Mouse (Mus musculus): ENCODE data around the gene Dennd2a.

Dennd2a gene

GRCm38 (mm10) chr6:39557723-39558261 is at the start of gene Dennd2a:
Dennd2a (minus strand) TSS chr6:39557867.
- no peak for DNase-seq (ENCODE audit: low spot score)

GRCm38 (mm10) chr6:39607365-39607764 is 49.7 kb upstream of the Dennd2a start:
- no peak for DNase-seq (ENCODE audit: low spot score)

GRCm38 (mm10) chr6:39606862-39607261 is 49.2 kb upstream of the Dennd2a start:
- DNase-seq (ENCODE audit: low spot score): peak; percentile 7

- DNase-seq (ENCODE audit: low spot score): no peak
Measured at GRCm38 (mm10) chr6:39606056-39606455, 48.4 kb upstream of the Dennd2a start.

GRCm38 (mm10) chr6:39604565-39604964 is 46.9 kb upstream of the Dennd2a start:
- DNase-seq (ENCODE audit: low spot score): no peak

GRCm38 (mm10) chr6:39601828-39602227 is 44.2 kb upstream of the Dennd2a start:
- DNase-seq (ENCODE audit: low spot score): no peak

GRCm38 (mm10) chr6:39600851-39601250 is 43.2 kb upstream of the Dennd2a start:
- DNase-seq (ENCODE audit: low spot score): peak; percentile 3

GRCm38 (mm10) chr6:39592401-39593214 is 34.9 kb upstream of the Dennd2a start, which contains the start of gene Ndufb2:
Ndufb2 (plus strand) TSS chr6:39592574.
- peak; percentile 95 for DNase-seq (ENCODE audit: low spot score)

GRCm38 (mm10) chr6:39591481-39591880 is 33.8 kb upstream of the Dennd2a start:
- DNase-seq (ENCODE audit: low spot score): no peak

- DNase-seq (ENCODE audit: low spot score): no peak
Measured at GRCm38 (mm10) chr6:39585517-39585916, 27.9 kb upstream of the Dennd2a start, which contains the start of gene Gm42420. Gm42420 (plus strand) TSS chr6:39585753.

GRCm38 (mm10) chr6:39581087-39581784 is 23.6 kb upstream of the Dennd2a start:
- DNase-seq (ENCODE audit: low spot score): no peak

GRCm38 (mm10) chr6:39580558-39580957 is 22.9 kb upstream of the Dennd2a start:
- no peak for DNase-seq (ENCODE audit: low spot score)

- DNase-seq (ENCODE audit: low spot score): no peak
Measured at GRCm38 (mm10) chr6:39579552-39579951, 21.9 kb upstream of the Dennd2a start.

- no peak for DNase-seq (ENCODE audit: low spot score)
Measured at GRCm38 (mm10) chr6:39574951-39575350, 17.3 kb upstream of the Dennd2a start.

- no peak for DNase-seq (ENCODE audit: low spot score)
Measured at GRCm38 (mm10) chr6:39574555-39574869, 16.8 kb upstream of the Dennd2a start.

GRCm38 (mm10) chr6:39573791-39574554 is 16.3 kb upstream of the Dennd2a start, which contains the start of gene Adck2:
Adck2 (plus strand) TSS chr6:39573873.
- DNase-seq (ENCODE audit: low spot score): peak; percentile 86

- DNase-seq (ENCODE audit: low spot score): no peak
Measured at GRCm38 (mm10) chr6:39570426-39570825, 12.8 kb upstream of the Dennd2a start.

GRCm38 (mm10) chr6:39567528-39567927 is 9.9 kb upstream of the Dennd2a start:
- peak; percentile 51 for DNase-seq (ENCODE audit: low spot score)

GRCm38 (mm10) chr6:39562166-39563015 is 4.7 kb upstream of the Dennd2a start:
- DNase-seq (ENCODE audit: low spot score): peak; percentile 87

GRCm38 (mm10) chr6:39559276-39559939 is 1.7 kb upstream of the Dennd2a start:
- no peak for DNase-seq (ENCODE audit: low spot score)
